Mouse (Mus musculus) MEL (cell line): Measurements from ENCODE around the gene Hnrnph1. TPM values are rescaled to one million over a fixed set of nuclear protein-coding genes. Genes with fewer than 3 reads are reported as not detected.

Experiments used
- DNase-seq: peaks from one replicate; pipeline ENCODE4 v3.0.0; 2011; ENCODE audit warnings: low read depth, low spot score
- H3K27ac ChIP-seq: 2 replicates; pipeline ENCODE4 v1.5.1; 2012; ENCODE audit warnings: low read depth, mild to moderate bottlenecking, control low read depth, low read length, moderate library complexity; ENCODE audit not compliant: control insufficient read depth
- H3K27me3 ChIP-seq, 2 experiments: fragments of 150-350 bp in 1 of 2; sonication (generic) in 1 of 2; 2 replicates each; pipeline ENCODE4 v1.6.1; 2012; ENCODE audit warnings: low read length in 2 of 2, mild to moderate bottlenecking in 2 of 2, improper control_type of control experiment in 1 of 2, moderate library complexity in 1 of 2; ENCODE audit not compliant: insufficient read depth in 2 of 2, control insufficient read depth in 1 of 2
- H3K36me3 ChIP-seq, 2 experiments: 2 replicates each; pipeline ENCODE4 v1.6.1; 2012 to 2014; ENCODE audit warnings: low read length in 2 of 2, improper control_type of control experiment in 1 of 2, inconsistent platforms in 1 of 2, mild to moderate bottlenecking in 1 of 2; ENCODE audit not compliant: insufficient read depth in 2 of 2, control insufficient read depth in 1 of 2
- H3K4me1 ChIP-seq, 2 experiments: fragments of 150-350 bp in 1 of 2; sonication (generic) in 1 of 2; 2 replicates each; pipeline ENCODE4 v1.6.1; 2012; ENCODE audit warnings: low read length in 2 of 2, improper control_type of control experiment in 1 of 2, mild to moderate bottlenecking in 1 of 2; ENCODE audit not compliant: insufficient read depth in 2 of 2, control insufficient read depth in 1 of 2
- H3K4me3 ChIP-seq, 2 experiments: fragments of 150-350 bp in 1 of 2; sonication (generic) in 1 of 2; 2 replicates each; pipeline ENCODE4 v1.5.1; 2012; ENCODE audit warnings: low read depth in 2 of 2, low read length in 2 of 2, mild to moderate bottlenecking in 2 of 2, moderate library complexity in 2 of 2, control low read depth in 1 of 2, improper control_type of control experiment in 1 of 2; ENCODE audit not compliant: control insufficient read depth in 1 of 2, insufficient read depth in 1 of 2
- H3K79me2 ChIP-seq: 2 replicates; pipeline ENCODE4 v1.6.1; 2012; ENCODE audit warnings: mild to moderate bottlenecking, low read length, moderate library complexity; ENCODE audit not compliant: control insufficient read depth, poor library complexity, insufficient read depth
- H3K9ac ChIP-seq: 2 replicates; pipeline ENCODE4 v1.6.1; 2012; ENCODE audit warnings: low read depth, mild to moderate bottlenecking, control low read depth, low read length, moderate library complexity; ENCODE audit not compliant: control insufficient read depth, poor library complexity, severe bottlenecking
- H3K9me3 ChIP-seq: fragments of 150-350 bp; sonication (generic); replicated peaks from 2 replicates; pipeline ENCODE4 v1.6.1; 2012; ENCODE audit warnings: mild to moderate bottlenecking, low read length, improper control_type of control experiment, moderate library complexity; ENCODE audit not compliant: insufficient read depth
- BHLHE40 ChIP-seq: IDR thresholded peaks from 2 replicates; pipeline ENCODE4 v1.6.1; 2012; ENCODE audit warnings: low read depth, mild to moderate bottlenecking, inconsistent platforms, low read length, improper control_type of control experiment, borderline replicate concordance
- CHD1 ChIP-seq: IDR thresholded peaks from 2 replicates; pipeline ENCODE4 v1.6.1; 2012; ENCODE audit warnings: low read depth, mild to moderate bottlenecking, inconsistent platforms, low read length, improper control_type of control experiment
- CTCF ChIP-seq, 3 experiments: IDR thresholded peaks in 2 of 3; conservative IDR thresholded peaks in 1 of 3; 2 replicates each; pipeline ENCODE4 v1.5.1; 2011 to 2012; ENCODE audit warnings: low read length in 3 of 3, low read depth in 2 of 3, mild to moderate bottlenecking in 2 of 3, improper control_type of control experiment in 1 of 3, inconsistent platforms in 1 of 3, mixed read lengths in 1 of 3, moderate library complexity in 1 of 3; ENCODE audit not compliant: control insufficient read depth in 1 of 3, insufficient read depth in 1 of 3, poor library complexity in 1 of 3, severe bottlenecking in 1 of 3
- E2F4 ChIP-seq: IDR thresholded peaks from 2 replicates; pipeline ENCODE4 v1.6.1; 2011; ENCODE audit warnings: low read depth, low read length, improper control_type of control experiment, borderline replicate concordance
- ELF1 ChIP-seq: IDR thresholded peaks from 2 replicates; pipeline ENCODE4 v1.6.1; 2014; ENCODE audit warnings: low read depth, mild to moderate bottlenecking, inconsistent platforms, low read length, improper control_type of control experiment, moderate library complexity
- EP300 ChIP-seq, 2 experiments: IDR thresholded peaks; 2 replicates each; pipeline ENCODE4 v1.6.1; 2011; ENCODE audit warnings: improper control_type of control experiment in 2 of 2, low read length in 2 of 2, low read depth in 1 of 2, mild to moderate bottlenecking in 1 of 2
- ETS1 ChIP-seq: IDR thresholded peaks from 2 replicates; pipeline ENCODE4 v1.6.1; 2012; ENCODE audit warnings: low read depth, mild to moderate bottlenecking, inconsistent platforms, low read length, improper control_type of control experiment, moderate library complexity
- GATA1 ChIP-seq: IDR thresholded peaks from 2 replicates; pipeline ENCODE4 v1.6.1; 2011; ENCODE audit warnings: low read depth, low read length, improper control_type of control experiment
- MAFK ChIP-seq: IDR thresholded peaks from 2 replicates; pipeline ENCODE4 v1.6.1; 2011; ENCODE audit warnings: low read depth, mild to moderate bottlenecking, low read length, improper control_type of control experiment, borderline replicate concordance
- MAX ChIP-seq: IDR thresholded peaks from 2 replicates; pipeline ENCODE4 v1.6.1; 2011; ENCODE audit warnings: low read length, improper control_type of control experiment
- MXI1 ChIP-seq: IDR thresholded peaks from 2 replicates; pipeline ENCODE4 v1.6.1; 2011; ENCODE audit warnings: mild to moderate bottlenecking, low read depth, low read length, improper control_type of control experiment
- POLR2A ChIP-seq, 2 experiments: IDR thresholded peaks; 2 replicates each; pipeline ENCODE4 v1.6.1; 2011 to 2012; ENCODE audit warnings: low read length in 2 of 2, mild to moderate bottlenecking in 2 of 2, control low read depth in 1 of 2, improper control_type of control experiment in 1 of 2, low read depth in 1 of 2, moderate library complexity in 1 of 2; ENCODE audit not compliant: control insufficient read depth in 1 of 2, insufficient read depth in 1 of 2, poor library complexity in 1 of 2
- POLR2AphosphoS5 ChIP-seq: IDR thresholded peaks from 2 replicates; pipeline ENCODE4 v1.6.1; 2012; ENCODE audit warnings: low read depth, borderline replicate concordance, mild to moderate bottlenecking, inconsistent platforms, low read length, moderate library complexity, mixed read lengths
- RAD21 ChIP-seq: IDR thresholded peaks from 2 replicates; pipeline ENCODE4 v1.6.1; 2011; ENCODE audit warnings: mild to moderate bottlenecking, low read depth, low read length, improper control_type of control experiment
- RCOR1 ChIP-seq: IDR thresholded peaks from 2 replicates; pipeline ENCODE4 v1.6.1; 2012; ENCODE audit warnings: low read depth, mild to moderate bottlenecking, inconsistent platforms, low read length, improper control_type of control experiment
- SIN3A ChIP-seq: IDR thresholded peaks from 2 replicates; pipeline ENCODE4 v1.6.1; 2012; ENCODE audit warnings: low read length, improper control_type of control experiment, inconsistent platforms
- SMC3 ChIP-seq: IDR thresholded peaks from 2 replicates; pipeline ENCODE4 v1.6.1; 2011; ENCODE audit warnings: low read depth, low read length, improper control_type of control experiment
- TAL1 ChIP-seq: IDR thresholded peaks from 2 replicates; pipeline ENCODE4 v1.6.1; 2012; ENCODE audit warnings: mild to moderate bottlenecking, inconsistent platforms, low read length, moderate library complexity, mixed read lengths
- TBP ChIP-seq: IDR thresholded peaks from 2 replicates; pipeline ENCODE4 v1.8.0; 2011; ENCODE audit warnings: low read depth, low read length, improper control_type of control experiment
- TCF12 ChIP-seq: IDR thresholded peaks from 2 replicates; pipeline ENCODE4 v1.6.1; 2014; ENCODE audit warnings: low read depth, mild to moderate bottlenecking, inconsistent platforms, low read length, improper control_type of control experiment, moderate library complexity
- UBTF ChIP-seq: IDR thresholded peaks from 2 replicates; pipeline ENCODE4 v1.6.1; 2012; ENCODE audit warnings: low read depth, mild to moderate bottlenecking, inconsistent platforms, low read length, improper control_type of control experiment, moderate library complexity, borderline replicate concordance; ENCODE audit not compliant: insufficient read depth
- USF2 ChIP-seq, 2 experiments: IDR thresholded peaks; 2 replicates each; pipeline ENCODE4 v1.6.1; 2011 to 2012; ENCODE audit warnings: improper control_type of control experiment in 2 of 2, low read length in 2 of 2, borderline replicate concordance in 1 of 2, inconsistent platforms in 1 of 2, low read depth in 1 of 2, mild to moderate bottlenecking in 1 of 2; ENCODE audit not compliant: insufficient read depth in 1 of 2
- ZC3H11A ChIP-seq: IDR thresholded peaks from 2 replicates; pipeline ENCODE4 v1.6.1; 2012; ENCODE audit warnings: low read depth, mild to moderate bottlenecking, inconsistent platforms, low read length, improper control_type of control experiment
- ZKSCAN1 ChIP-seq: IDR thresholded peaks from 2 replicates; pipeline ENCODE4 v1.6.1; 2012; ENCODE audit warnings: low read depth, mild to moderate bottlenecking, inconsistent platforms, low read length, improper control_type of control experiment, moderate library complexity
- polyA plus RNA-seq, 2 experiments: library from polyadenylated mRNA; stranded (reverse) in 1 of 2; unstranded in 1 of 2; fragments of >175 nt in 1 of 2; fragments of >200 nt in 1 of 2; gene quantifications; 2 replicates each; pipeline versions ENCODE4 v1.2.1 to v1.2.4; 2012; ENCODE audit warnings: low replicate concordance in 2 of 2, low read depth in 1 of 2; ENCODE audit not compliant: insufficient read length in 2 of 2, insufficient read depth in 1 of 2, missing spikeins in 1 of 2
- total RNA-seq: library from RNA; depleted of rRNA; stranded (reverse); fragments of 300-350 nt; gene quantifications from 2 replicates; pipeline ENCODE4 v1.2.3, GENCODE M21; 2012

Hnrnph1 gene
- total and polyA plus RNA-seq, 3 experiments, result 227 to 552 (median 425) TPM

DNA sequence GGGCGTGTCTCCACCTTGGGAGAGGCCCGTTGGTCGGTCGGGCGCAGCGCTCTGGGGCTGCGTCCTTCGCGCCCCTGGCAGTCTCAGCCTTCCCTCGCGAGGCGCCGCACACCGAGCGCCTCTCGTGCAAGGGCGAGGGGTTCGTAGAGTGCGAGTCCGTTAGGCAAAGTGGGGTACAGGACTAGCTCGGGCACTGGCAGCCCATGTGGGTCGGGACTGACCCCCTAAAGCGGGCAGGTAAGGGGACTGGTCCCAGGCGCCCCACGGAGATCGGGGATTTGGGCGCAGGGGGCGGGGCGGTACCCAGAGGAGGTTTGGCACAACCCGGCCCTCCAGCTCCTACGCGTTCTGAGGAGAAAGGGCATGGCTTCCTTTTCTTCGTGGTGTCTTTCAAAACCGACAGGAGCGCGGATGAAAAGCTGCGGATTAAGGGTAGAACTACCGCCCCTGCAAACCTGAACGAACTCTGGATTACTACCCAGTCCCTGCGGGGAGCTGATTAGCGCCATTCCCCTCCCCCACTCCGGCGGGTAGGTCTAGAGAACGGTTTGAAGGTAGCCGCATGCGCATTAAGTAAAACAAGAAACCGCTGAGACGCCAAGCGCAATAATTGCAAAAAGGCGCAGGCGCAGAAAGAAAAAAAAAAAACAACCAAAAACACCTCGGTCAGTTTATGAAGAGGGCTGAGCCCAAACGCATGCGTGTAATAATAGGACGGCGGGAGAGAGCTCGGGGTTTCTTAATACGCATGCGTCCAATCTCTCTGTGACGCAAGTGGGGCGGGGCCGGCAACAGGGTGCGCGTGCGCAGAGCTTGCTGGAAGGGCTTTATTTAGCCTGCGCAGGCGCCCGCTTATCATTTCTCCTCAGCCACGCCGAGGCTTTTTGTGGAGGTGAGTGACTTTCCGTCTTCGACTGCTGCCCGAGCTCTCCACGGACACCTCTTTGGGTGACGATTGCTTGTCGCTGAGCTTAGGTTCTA lies at the start of gene Hnrnph1 (continued):
- TF ChIP-seq UBTF (peak; percentile 54; the same call in 1 of the 2 replicates), MAX (peak; percentile 84), RAD21 (no peak), SMC3 (no peak), POLR2AphosphoS5 (peak; percentile 97), SIN3A (peak; percentile 88)
- TF ChIP-seq, all 39 proteins: peak for 26

DNA sequence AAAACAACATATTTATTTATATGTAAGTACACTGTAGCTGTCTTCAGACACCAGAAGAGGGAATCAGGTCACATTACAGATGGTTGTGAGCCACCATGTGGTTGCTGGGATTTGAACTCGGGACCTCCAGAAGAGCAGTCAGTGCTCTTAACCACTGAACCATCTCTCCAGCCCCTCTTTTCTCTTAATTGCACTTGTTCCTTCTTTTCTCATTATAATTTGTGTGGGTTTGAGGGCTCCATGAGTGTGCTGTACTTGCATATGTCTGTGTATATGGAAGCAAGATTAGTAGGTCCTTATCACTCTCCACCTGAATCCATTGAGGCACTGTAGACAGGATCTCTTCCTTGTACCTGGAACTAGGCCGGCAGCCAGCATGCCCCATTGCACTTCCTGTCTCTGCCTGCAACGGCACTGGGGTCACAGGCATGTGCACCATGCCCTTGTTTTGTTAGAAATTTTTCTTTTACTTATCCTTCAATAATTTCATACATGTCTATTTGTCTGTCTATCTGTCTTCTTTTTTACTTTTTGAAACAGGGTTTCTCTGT lies 48.6 kb upstream of the Hnrnph1 start:
- H3K27ac ChIP-seq, result peak overlapping the region; percentile 20
- H3K27me3 ChIP-seq, result no peaks in the 10 kb centered on the region
- peak; percentile 43; the same call in 1 of the 2 replicates for TF ChIP-seq MXI1
- 0 out of 2 replicates have a peak, but pooled peaks have one; percentile 17 for TF ChIP-seq RCOR1
- TF ChIP-seq USF2 (IDR thresholded peaks at IDR 0.05; ENCODE audit: borderline replicate concordance in 1 of 2, insufficient read depth in 1 of 2, low read depth in 1 of 2, low read length in 2 of 2), result no peak
- peak; percentile 94 for TF ChIP-seq TBP
- no peak for TF ChIP-seq CTCF (IDR thresholded peaks at IDR 0.05 in 2 of 3, conservative IDR thresholded peaks at IDR 0.05 in 1 of 3; ENCODE audit: control insufficient read depth in 1 of 3, insufficient read depth in 1 of 3, low read depth in 2 of 3, low read length in 3 of 3, poor library complexity in 1 of 3, severe bottlenecking in 1 of 3)
- peak; percentile 61 to 72 for TF ChIP-seq EP300 (IDR thresholded peaks at IDR 0.05; ENCODE audit: low read depth in 1 of 2, low read length in 2 of 2)
- TF ChIP-seq MAX, result peak; percentile 31; the same call in 1 of the 2 replicates
- no peak for TF ChIP-seq RAD21
- peak; percentile 49 for TF ChIP-seq TAL1
- TF ChIP-seq ELF1, result peak; percentile 75; the same call in 1 of the 2 replicates
- no peak for TF ChIP-seq BHLHE40
- no peak for TF ChIP-seq POLR2A (IDR thresholded peaks at IDR 0.05; ENCODE audit: control insufficient read depth in 1 of 2, insufficient read depth in 1 of 2, low read depth in 1 of 2, low read length in 2 of 2, poor library complexity in 1 of 2)
- TF ChIP-seq MAFK, result no peak
- TF ChIP-seq TCF12, result peak; percentile 39; the same call in 1 of the 2 replicates
- TF ChIP-seq SIN3A, result peak; percentile 24; the same call in 1 of the 2 replicates
- peak; percentile 69 for TF ChIP-seq GATA1
- TF ChIP-seq CHD1, result no peak
- TF ChIP-seq ETS1, result peak; percentile 69
- TF ChIP-seq ZKSCAN1, result no peak
- TF ChIP-seq E2F4, result no peak
- TF ChIP-seq ZC3H11A, result no peak
- TF ChIP-seq, all 39 proteins: peak for 11
- DNase-seq, result peak; percentile 80
- Histone ChIP-seq H3K79me2 (peaks cover 30% of the 10 kb centered on the region), H3K4me1 (peaks cover 13 to 18% of the 10 kb centered on the region in 2 experiments), H3K36me3 (peaks cover 6 to 37% of the 10 kb centered on the region in 2 experiments; a peak in 3 of 4 replicates), H3K9me3 (no peaks in the 10 kb centered on the region), H3K9ac (no peak overlapping the region), H3K4me3 (no peak overlapping the region)
